Mouse (Mus musculus) CH12.LX (cell line): ENCODE measurements at regions not wholly inside any gene's neighbourhood (a gene's known extent, or its start where the extent isn't known, plus 50 kb on each side); places are given as distances from the start of the nearest gene placed in this dataset.

ENCODE experiments used
- CTCF ChIP-seq, 2 experiments: IDR thresholded peaks in 1 of 2; conservative IDR thresholded peaks in 1 of 2; 2 replicates each; pipeline ENCODE4 v1.5.1; 2011 to 2012; ENCODE audit warnings: low read depth in 2 of 2, low read length in 2 of 2, improper control_type of control experiment in 1 of 2, inconsistent platforms in 1 of 2, mild to moderate bottlenecking in 1 of 2, moderate library complexity in 1 of 2
- ELF1 ChIP-seq: IDR thresholded peaks from 2 replicates; pipeline ENCODE4 v1.6.1; 2014; ENCODE audit warnings: low read depth, mild to moderate bottlenecking, inconsistent platforms, low read length, improper control_type of control experiment
- MAZ ChIP-seq: IDR thresholded peaks from 2 replicates; pipeline ENCODE4 v1.6.1; 2012; ENCODE audit warnings: low read depth, mild to moderate bottlenecking, inconsistent platforms, low read length, improper control_type of control experiment, moderate library complexity
- POLR2A ChIP-seq: IDR thresholded peaks from 2 replicates; pipeline ENCODE4 v1.6.1; 2011; ENCODE audit warnings: low read depth, mild to moderate bottlenecking, improper control_type of control experiment, low read length

GRCm38 (mm10) chr1:164508106-164508505, 50.0 kb upstream of the Atp1b1 start:
- no peak for TF ChIP-seq ELF1
- no peak for TF ChIP-seq POLR2A
- no peak for TF ChIP-seq MAZ
- TF ChIP-seq CTCF (conservative IDR thresholded peaks at IDR 0.05 in 1 of 2, IDR thresholded peaks at IDR 0.05 in 1 of 2; ENCODE audit: low read depth in 2 of 2, low read length in 2 of 2): no peak
